Mouse (Mus musculus) hindbrain, embryonic 10.5 days (tissue): Measurements from ENCODE around the gene Klhdc1. TPM values are rescaled to one million over a fixed set of nuclear protein-coding genes. Genes with fewer than 3 reads are reported as not detected.
A peak's percentile ranks its signal among the peaks of the same experiment; 100 is the strongest.

Source experiments
- DNase-seq: peaks from one replicate; pipeline ENCODE4 v3.0.0-alpha.2; 2017; ENCODE audit warnings: low spot score
- H3K27ac ChIP-seq: fragments of 300-500 bp; sonication (generic); 2 replicates; pipeline ENCODE4 v1.5.1; 2016; ENCODE audit warnings: mild to moderate bottlenecking, moderate library complexity
- H3K27me3 ChIP-seq: fragments of 300-500 bp; sonication (generic); 2 replicates; pipeline ENCODE4 v1.6.1; 2016; ENCODE audit warnings: mild to moderate bottlenecking; ENCODE audit not compliant: poor library complexity, insufficient read depth, severe bottlenecking
- H3K36me3 ChIP-seq: fragments of 300-500 bp; sonication (generic); 2 replicates; pipeline ENCODE4 v1.6.1; 2016; ENCODE audit warnings: mild to moderate bottlenecking, moderate library complexity
- H3K4me1 ChIP-seq: fragments of 300-500 bp; sonication (generic); replicated peaks from 2 replicates; pipeline ENCODE4 v1.6.1; 2016; ENCODE audit warnings: mild to moderate bottlenecking
- H3K4me3 ChIP-seq: fragments of 300-500 bp; sonication (generic); 2 replicates; pipeline ENCODE4 v1.5.1; 2016; ENCODE audit warnings: mild to moderate bottlenecking, moderate library complexity
- H3K9me3 ChIP-seq: fragments of 300-500 bp; sonication (generic); 2 replicates; pipeline ENCODE4 v1.6.1; 2016; ENCODE audit warnings: mild to moderate bottlenecking, moderate library complexity
- WGBS: fragments of 180-500 bp; shearing (Covaris S2); methylation state at CpG from one replicate; pipeline ENCODE4 v1.1.7; 2016; 5-methylcytosine and 5-hydroxymethylcytosine counted together
- polyA plus RNA-seq: library from polyadenylated mRNA; unstranded; fragments of >200 nt; fragmentation: Nextera tagmentation; extraction: Ambion mirVana; gene quantifications from 2 replicates; pipeline ENCODE4 v1.2.1, GENCODE M21; 2016

Gene Klhdc1
- polyA plus RNA-seq, 1 experiment from 2014 or later = 1.9 TPM

DNA sequence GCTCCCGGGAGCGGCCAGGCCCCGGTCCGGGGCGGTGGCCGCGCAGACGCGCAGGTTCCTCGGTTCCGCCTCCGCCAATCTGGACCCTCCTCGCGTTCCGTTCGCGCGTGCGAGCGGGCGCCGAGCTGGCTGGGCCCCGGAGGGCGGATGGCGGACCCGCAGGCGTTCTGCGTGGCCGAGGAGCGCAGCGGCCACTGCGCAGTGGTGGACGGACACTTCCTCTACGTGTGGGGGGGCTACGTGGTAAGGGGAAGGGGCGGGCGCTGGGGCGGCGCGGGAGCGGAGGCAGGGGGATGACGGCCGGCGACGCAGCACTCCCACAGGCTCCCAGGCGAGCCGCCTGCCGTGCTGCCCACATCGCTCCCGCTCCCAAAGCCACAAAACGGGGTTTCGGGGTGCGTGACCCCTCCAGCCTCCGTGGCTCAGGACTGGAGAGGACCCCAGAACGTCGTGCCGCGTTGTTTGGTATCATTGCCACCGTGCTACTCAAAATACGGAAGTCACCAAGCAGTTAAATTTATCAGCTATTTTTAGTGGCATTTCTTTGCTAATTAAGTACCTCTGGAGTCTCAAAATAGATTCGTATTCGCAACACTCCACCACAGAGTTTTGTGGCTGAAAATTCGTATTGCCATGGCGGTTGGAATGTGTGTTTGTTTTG lies 925 bp downstream of the Klhdc1 start:
- peak overlapping the region; percentile 95 for H3K27ac ChIP-seq
- peak; percentile 81 for DNase-seq
- peak overlapping the region; percentile 71 for H3K4me3 ChIP-seq
- no peaks in the 10 kb centered on the region for H3K36me3 ChIP-seq
- no peaks in the 10 kb centered on the region for H3K27me3 ChIP-seq
- no peaks in the 10 kb centered on the region for H3K9me3 ChIP-seq
- WGBS = under 1% methylated on average over 64 of the region's 64 CpGs
- H3K4me1 ChIP-seq = peaks cover 21% of the 10 kb centered on the region; the same call in 1 of the 2 replicates

DNA sequence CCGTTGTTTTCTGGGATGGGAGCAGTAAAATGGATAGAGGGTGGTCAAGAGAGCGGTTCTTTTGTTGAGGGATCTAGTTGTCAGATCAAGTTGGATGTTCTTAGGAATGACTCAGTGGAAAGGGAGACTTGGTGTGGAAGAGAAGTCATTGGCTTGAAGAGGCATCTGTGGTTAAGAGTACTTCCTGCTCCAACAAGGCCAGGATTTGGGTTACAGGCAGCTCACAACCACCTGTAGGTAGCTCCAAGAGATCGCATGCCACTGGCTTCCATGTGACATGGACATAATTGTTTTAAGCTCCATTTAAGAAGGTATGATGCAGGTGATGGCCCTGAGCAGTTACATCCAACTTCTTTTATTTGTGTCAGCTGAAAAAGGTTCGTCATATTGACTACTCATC lies 8.8 kb downstream of the Klhdc1 start:
- 89% methylated on average over 4 of the region's 4 CpGs for WGBS
- Histone ChIP-seq H3K27ac (no peak overlapping the region), H3K27me3 (no peaks in the 10 kb centered on the region), H3K4me1 (no peaks in the 10 kb centered on the region), H3K36me3 (no peaks in the 10 kb centered on the region), H3K4me3 (no peak overlapping the region), H3K9me3 (no peaks in the 10 kb centered on the region)
- no peak for DNase-seq

DNA sequence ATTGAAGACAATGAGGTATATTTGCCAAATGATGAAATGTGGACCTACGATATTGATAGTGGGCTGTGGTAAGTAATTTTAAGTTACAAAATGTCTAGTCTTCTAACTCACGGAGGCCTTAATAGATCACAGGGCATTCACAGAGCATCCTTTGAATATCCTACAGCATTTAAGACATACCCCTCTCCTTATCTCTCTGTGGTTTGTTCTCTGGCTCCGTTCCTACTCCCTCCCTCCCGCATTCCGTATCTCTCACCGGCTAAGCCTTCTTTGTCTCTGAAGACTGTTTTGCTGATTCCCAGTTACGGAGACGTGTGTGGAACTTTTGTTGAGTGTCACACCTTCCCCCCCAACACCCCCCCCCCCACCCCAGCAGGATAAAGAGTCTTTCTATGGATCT lies 9.8 kb downstream of the Klhdc1 start:
- Histone ChIP-seq H3K27ac (no peak overlapping the region), H3K4me1 (no peaks in the 10 kb centered on the region), H3K36me3 (no peaks in the 10 kb centered on the region), H3K27me3 (no peaks in the 10 kb centered on the region), H3K4me3 (no peak overlapping the region), H3K9me3 (no peaks in the 10 kb centered on the region)
- WGBS = 81% methylated on average over 8 of the region's 8 CpGs
- no peak for DNase-seq

DNA sequence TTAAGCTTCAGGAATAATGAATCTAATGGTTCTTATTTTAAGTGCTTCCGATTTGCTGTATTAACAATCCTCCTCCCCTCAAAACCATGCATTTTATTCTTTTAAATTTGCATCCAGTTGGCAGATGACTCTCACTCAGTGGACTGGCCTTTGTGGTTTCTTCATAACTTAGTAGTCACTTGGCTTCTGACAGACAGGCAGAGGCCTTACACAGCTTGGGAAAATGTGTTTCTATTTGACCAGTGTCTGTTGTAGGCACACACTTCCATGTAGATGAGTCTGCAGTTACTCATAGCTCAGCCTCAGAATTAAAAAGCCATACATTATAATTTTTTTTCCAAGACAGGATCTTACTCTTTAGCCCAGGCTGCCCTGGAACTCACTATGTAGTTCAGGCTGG lies 12.8 kb downstream of the Klhdc1 start:
- H3K4me1 ChIP-seq = no peaks in the 10 kb centered on the region
- no peak for DNase-seq
- no peak overlapping the region for H3K27ac ChIP-seq
- 96% methylated on average over 1 of the region's 1 CpGs for WGBS
- H3K27me3 ChIP-seq = no peaks in the 10 kb centered on the region
- no peaks in the 10 kb centered on the region for H3K9me3 ChIP-seq
- H3K36me3 ChIP-seq = no peaks in the 10 kb centered on the region
- no peak overlapping the region for H3K4me3 ChIP-seq

DNA sequence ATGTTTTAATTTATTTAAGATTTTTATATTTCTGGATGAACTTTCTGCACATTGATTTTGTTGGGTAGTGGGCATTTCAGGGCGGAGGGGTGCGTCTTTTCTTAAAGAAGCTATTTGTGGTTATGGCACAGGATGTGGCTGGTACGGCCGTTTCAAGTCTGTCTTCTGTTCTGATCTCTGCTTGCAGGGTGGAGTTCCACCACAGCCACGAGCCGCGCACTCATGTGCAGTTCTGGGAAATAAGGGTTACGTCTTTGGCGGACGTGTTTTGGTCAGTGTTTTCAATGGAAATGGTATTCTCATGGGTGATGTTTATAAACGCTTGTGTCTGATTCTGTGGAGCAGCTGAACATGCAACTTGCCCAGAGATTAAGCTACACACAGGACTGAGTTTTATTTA lies 16.9 kb downstream of the Klhdc1 start:
- 92% methylated on average over 11 of the region's 11 CpGs for WGBS
- Histone ChIP-seq H3K9me3 (no peaks in the 10 kb centered on the region), H3K4me3 (no peak overlapping the region), H3K36me3 (no peaks in the 10 kb centered on the region), H3K27ac (no peak overlapping the region), H3K4me1 (no peaks in the 10 kb centered on the region), H3K27me3 (no peaks in the 10 kb centered on the region)
- DNase-seq = no peak

DNA sequence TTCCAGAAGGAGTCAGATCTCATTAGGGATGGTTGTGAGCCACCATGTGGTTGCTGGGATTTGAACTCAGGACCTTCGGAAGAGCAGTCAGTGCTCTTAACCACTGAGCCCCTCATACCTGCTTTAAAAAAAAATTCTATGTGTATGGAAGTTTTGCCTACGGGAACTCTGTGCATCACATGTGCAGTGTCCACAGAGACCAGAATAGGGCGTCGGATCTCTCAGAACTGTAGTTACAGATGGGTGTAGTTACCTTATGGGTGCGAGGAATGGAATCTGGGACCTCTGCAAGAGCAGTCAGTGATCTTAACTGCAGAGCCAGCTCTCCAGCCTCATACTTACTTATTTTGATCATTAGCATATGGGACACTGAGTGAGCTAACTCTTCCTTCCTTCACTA lies 21.3 kb downstream of the Klhdc1 start:
- no peak overlapping the region for H3K4me3 ChIP-seq
- no peak overlapping the region for H3K27ac ChIP-seq
- no peaks in the 10 kb centered on the region for H3K36me3 ChIP-seq
- no peaks in the 10 kb centered on the region for H3K9me3 ChIP-seq
- DNase-seq = no peak
- no peaks in the 10 kb centered on the region for H3K27me3 ChIP-seq
- WGBS = 94% methylated on average over 5 of the region's 5 CpGs
- H3K4me1 ChIP-seq = 0 out of 2 replicates have a peak, but pooled peaks cover 4% of the 10 kb centered on the region

DNA sequence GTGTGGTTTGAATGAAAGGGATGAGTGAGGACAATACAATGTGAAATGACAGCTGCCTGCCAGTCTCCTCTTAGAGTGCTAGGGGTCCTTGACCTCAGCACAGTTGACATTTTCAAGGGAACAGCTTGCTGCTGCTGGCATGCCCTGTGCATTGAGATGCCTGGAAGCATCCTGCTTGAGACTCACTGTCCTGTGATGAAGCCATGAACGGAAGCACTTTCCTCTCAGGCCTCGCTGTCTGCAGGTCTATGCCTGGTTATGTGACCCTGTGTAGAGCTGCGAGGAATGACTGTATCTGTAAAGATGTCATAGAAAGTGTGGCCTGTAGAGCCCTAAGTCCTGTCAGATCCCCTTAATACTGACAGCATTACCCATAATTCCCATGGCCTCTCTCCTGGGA lies 24.1 kb downstream of the Klhdc1 start:
- Histone ChIP-seq H3K4me3 (no peak overlapping the region), H3K9me3 (no peaks in the 10 kb centered on the region)
- 86% methylated on average over 3 of the region's 3 CpGs for whole genome bisulfite sequencing

DNA sequence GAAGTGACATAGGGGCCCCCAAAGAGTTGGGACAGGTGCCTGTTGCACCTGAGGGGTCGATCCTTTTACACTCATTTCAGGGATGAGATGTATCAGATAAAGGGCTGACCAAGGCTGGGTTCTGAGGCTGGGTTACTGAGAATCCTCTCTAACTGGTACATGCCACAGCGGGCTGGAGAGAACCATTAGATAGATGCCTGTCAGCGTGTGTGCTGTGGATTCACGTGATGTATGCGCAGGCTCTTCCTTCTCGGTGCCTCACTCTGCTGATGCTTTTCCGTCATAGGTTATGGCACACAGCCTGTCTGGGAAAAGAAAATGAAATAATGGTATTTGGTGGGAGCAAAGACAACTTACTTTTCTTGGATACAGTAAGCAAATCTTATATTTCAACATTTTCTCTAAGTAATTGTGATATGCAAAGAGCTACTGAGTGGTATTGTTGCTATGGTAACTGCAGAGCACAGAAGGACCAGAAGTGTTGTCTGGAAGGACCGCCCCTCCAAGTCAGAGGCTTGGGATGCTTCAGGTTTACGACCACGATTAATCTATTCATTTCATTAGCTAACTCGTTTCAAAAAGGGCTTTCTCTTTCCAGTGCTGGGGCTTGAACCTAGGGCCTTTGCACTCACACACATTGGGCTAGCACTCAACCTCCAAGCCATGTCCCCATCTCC lies 27.1 kb downstream of the Klhdc1 start:
- H3K4me1 ChIP-seq = 0 out of 2 replicates have a peak, but pooled peaks cover 4% of the 10 kb centered on the region
- no peaks in the 10 kb centered on the region for H3K36me3 ChIP-seq
- DNase-seq = no peak
- 82% methylated on average over 11 of the region's 11 CpGs for WGBS
- no peak overlapping the region for H3K27ac ChIP-seq
- H3K27me3 ChIP-seq = no peaks in the 10 kb centered on the region
- no peaks in the 10 kb centered on the region for H3K9me3 ChIP-seq
- no peak overlapping the region for H3K4me3 ChIP-seq

More for the DNA sequence above, 24.1 kb downstream of the Klhdc1 start:
- H3K27ac ChIP-seq = no peak overlapping the region
- no peaks in the 10 kb centered on the region for H3K36me3 ChIP-seq
- H3K4me1 ChIP-seq = 0 out of 2 replicates have a peak, but pooled peaks cover 4% of the 10 kb centered on the region
- H3K27me3 ChIP-seq = no peaks in the 10 kb centered on the region
- DNase-seq = no peak

DNA sequence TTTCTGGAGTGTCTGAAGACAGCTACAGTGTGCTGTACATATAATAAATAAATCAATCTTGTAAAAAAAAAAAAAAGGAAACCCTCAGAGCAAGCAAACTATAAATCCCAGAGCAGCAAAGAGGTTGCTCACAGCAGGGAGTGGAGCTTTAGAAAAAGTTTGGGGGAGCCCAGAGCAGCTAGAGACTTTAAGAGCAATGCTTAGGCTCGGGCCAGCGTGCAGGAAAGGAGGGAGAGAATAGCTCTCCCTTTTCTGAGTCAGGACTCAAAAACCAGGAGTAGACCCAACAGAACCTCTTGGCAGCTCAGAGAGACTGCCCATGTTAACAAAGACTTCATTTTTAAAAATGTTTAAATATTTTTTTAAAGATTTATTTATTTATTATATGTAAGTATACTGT lies 28.0 kb downstream of the Klhdc1 start:
- no peak overlapping the region for H3K4me3 ChIP-seq
- no peaks in the 10 kb centered on the region for H3K27me3 ChIP-seq
- H3K36me3 ChIP-seq = no peaks in the 10 kb centered on the region
- no peak overlapping the region for H3K27ac ChIP-seq
- DNase-seq = no peak
- 73% methylated on average over 2 of the region's 2 CpGs for WGBS
- no peaks in the 10 kb centered on the region for H3K9me3 ChIP-seq
- H3K4me1 ChIP-seq = 0 out of 2 replicates have a peak, but pooled peaks cover 4% of the 10 kb centered on the region

DNA sequence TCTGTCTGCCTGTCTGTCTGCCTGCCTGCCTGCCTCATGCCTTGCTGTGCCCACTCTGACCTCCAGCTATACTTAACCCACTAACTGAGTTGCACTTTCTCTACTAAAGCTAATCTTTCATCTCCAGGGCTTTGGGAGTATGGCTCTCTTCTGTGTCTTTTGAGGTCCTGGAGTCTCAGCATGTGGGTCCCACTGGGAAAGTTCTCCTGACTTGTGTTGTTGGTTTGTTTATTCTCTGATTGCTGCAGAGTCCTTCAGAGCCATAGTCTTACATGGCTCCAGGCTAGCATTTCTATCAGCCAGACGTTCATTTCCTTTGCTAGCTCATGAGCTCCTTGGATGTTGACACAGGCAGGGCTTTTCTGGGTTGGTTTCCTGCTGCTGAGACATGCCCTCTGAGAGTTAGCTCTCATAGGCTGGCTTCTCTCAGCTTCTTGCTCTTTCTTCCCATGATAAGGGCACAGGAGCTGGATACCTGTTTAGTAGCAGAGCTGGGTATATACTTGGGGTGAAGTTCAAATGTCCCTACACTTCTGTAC lies 39.0 kb downstream of the Klhdc1 start:
- Histone ChIP-seq H3K27ac (no peak overlapping the region), H3K4me1 (no peaks in the 10 kb centered on the region), H3K9me3 (no peaks in the 10 kb centered on the region), H3K27me3 (no peaks in the 10 kb centered on the region), H3K4me3 (no peak overlapping the region), H3K36me3 (no peaks in the 10 kb centered on the region)
- DNase-seq = no peak
- WGBS = 55% methylated on average over 1 of the region's 1 CpGs

DNA sequence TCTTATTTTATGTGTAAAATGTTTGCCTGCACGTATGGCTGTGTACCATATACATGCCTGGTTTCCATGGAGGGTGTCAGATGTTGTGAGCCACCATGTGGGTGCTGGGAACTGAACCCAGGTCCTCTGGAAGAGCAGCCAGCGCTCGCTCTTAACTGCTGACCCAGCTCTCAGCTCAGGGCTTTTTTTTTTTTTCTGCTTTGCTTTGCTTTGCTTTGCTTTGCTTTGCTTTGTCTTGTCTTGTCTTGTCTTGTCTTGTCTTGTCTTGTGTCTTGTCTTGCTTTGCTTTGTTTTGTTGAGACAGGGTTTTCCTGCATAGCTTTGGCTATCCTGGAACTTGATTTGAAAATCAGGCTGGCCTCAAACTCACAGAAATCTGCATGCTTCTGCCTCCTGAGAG lies 39.9 kb downstream of the Klhdc1 start:
- WGBS = 91% methylated on average over 3 of the region's 3 CpGs
- no peaks in the 10 kb centered on the region for H3K27me3 ChIP-seq
- no peaks in the 10 kb centered on the region for H3K9me3 ChIP-seq
- no peak overlapping the region for H3K4me3 ChIP-seq
- no peaks in the 10 kb centered on the region for H3K36me3 ChIP-seq
- DNase-seq = no peak
- no peak overlapping the region for H3K27ac ChIP-seq
- no peaks in the 10 kb centered on the region for H3K4me1 ChIP-seq

DNA sequence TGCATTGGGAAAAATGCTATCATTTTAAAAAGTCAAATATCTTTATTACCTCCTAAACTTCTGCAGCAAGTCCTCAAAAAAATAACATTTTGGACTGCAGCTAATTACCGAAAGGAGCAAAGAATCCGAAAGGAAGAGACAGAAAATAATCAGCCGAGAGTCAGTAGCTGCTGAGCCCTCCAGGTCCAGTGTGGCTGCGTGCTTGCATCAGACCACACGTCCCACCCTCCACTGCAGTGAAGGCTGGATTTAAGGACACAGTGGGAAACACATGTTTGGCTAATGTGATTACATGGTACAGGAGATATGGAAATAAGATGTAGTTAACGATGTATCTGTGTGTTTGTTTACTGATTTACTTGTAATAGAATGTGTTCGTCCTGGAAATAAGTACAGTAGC lies 42.2 kb downstream of the Klhdc1 start:
- H3K9me3 ChIP-seq = no peaks in the 10 kb centered on the region
- no peaks in the 10 kb centered on the region for H3K4me1 ChIP-seq
- DNase-seq = no peak
- no peaks in the 10 kb centered on the region for H3K36me3 ChIP-seq
- H3K27ac ChIP-seq = no peak overlapping the region
- 86% methylated on average over 7 of the region's 7 CpGs for WGBS
- H3K27me3 ChIP-seq = no peaks in the 10 kb centered on the region
- no peak overlapping the region for H3K4me3 ChIP-seq

DNA sequence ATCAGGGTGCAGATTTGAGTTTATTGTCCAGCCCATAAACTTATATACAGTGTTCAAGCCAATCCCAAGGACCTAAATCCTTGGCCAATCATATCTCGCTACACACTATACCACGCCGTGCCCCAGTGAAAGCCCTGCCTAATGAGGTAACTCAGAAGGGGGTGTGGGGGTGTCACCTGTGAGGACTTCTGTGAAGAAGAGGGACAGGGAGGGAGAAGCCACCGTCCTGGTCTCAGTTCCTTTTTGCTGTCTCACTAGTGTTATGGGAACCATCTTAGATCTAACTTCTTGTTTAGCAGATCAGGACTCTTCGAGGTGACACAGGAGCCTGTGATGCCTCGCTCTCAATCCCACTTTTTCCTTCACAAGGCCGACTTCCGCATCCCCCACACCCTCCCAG lies 46.6 kb downstream of the Klhdc1 start:
- no peak for DNase-seq
- H3K4me1 ChIP-seq = no peaks in the 10 kb centered on the region
- no peaks in the 10 kb centered on the region for H3K27me3 ChIP-seq
- 91% methylated on average over 8 of the region's 8 CpGs for WGBS
- no peaks in the 10 kb centered on the region for H3K36me3 ChIP-seq
- no peaks in the 10 kb centered on the region for H3K9me3 ChIP-seq
- no peak overlapping the region for H3K27ac ChIP-seq
- no peak overlapping the region for H3K4me3 ChIP-seq
